Mouse (Mus musculus) stomach, embryonic 14.5 days (tissue): Measurements from ENCODE around the gene Tsc2. TPM values are rescaled to one million over a fixed set of nuclear protein-coding genes. Genes with fewer than 3 reads are reported as not detected.

Source experiments
- ATAC-seq: fragments of 200-750 bp; cut with Nextera tagmentation; 2 replicates; pipeline ENCODE4 v1.8.0; 2017; ENCODE audit warnings: low read depth, moderate TSS enrichment; ENCODE audit not compliant: insufficient number of reproducible peaks, insufficient read depth, low FRiP score
- H3K27ac ChIP-seq: fragments of 300-500 bp; sonication (generic); 2 replicates; pipeline ENCODE4 v1.5.1; 2014; ENCODE audit warnings: mild to moderate bottlenecking, low read length, moderate library complexity, mixed read lengths
- H3K27me3 ChIP-seq: fragments of 300-500 bp; sonication (generic); 2 replicates; pipeline ENCODE4 v1.6.1; 2014; ENCODE audit warnings: low read length, control low read depth, mixed read lengths; ENCODE audit not compliant: control insufficient read depth, insufficient read depth
- H3K36me3 ChIP-seq: fragments of 300-500 bp; sonication (generic); 2 replicates; pipeline ENCODE4 v1.6.1; 2014; ENCODE audit warnings: mild to moderate bottlenecking, control low read depth, low read length, moderate library complexity, mixed read lengths; ENCODE audit not compliant: control insufficient read depth, insufficient read depth
- H3K4me1 ChIP-seq: fragments of 300-500 bp; sonication (generic); 2 replicates; pipeline ENCODE4 v1.6.1; 2014; ENCODE audit warnings: low read length, control low read depth, mixed read lengths; ENCODE audit not compliant: control insufficient read depth, insufficient read depth
- H3K4me2 ChIP-seq: fragments of 300-500 bp; sonication (generic); replicated peaks from 2 replicates; pipeline ENCODE4 v1.6.1; 2014; ENCODE audit warnings: low read depth, low read length, control low read depth
- H3K4me3 ChIP-seq: fragments of 300-500 bp; sonication (generic); 2 replicates; pipeline ENCODE4 v1.5.1; 2014; ENCODE audit warnings: low read depth, low read length, control low read depth
- H3K9ac ChIP-seq: fragments of 300-500 bp; sonication (generic); replicated peaks from 2 replicates; pipeline ENCODE4 v1.6.1; 2014; ENCODE audit warnings: low read depth, mild to moderate bottlenecking, control low read depth, low read length, moderate library complexity, mixed read lengths
- H3K9me3 ChIP-seq: fragments of 300-500 bp; sonication (generic); 2 replicates; pipeline ENCODE4 v1.6.1; 2016; ENCODE audit warnings: low read depth, low read length, control low read depth; ENCODE audit not compliant: control insufficient read depth
- WGBS: fragments of 180-500 bp; shearing (Covaris S2); extraction: QIAGEN DNeasy Blood & Tissue Kit; methylation state at CpG from one replicate; pipeline ENCODE4 v1.1.7; 2014; 5-methylcytosine and 5-hydroxymethylcytosine counted together
- polyA plus RNA-seq: library from polyadenylated mRNA; unstranded; fragments of >200 nt; fragmentation: Nextera tagmentation; extraction: Ambion mirVana; gene quantifications from 2 replicates; pipeline ENCODE4 v1.2.1, GENCODE M21; 2014

The Tsc2 gene
- polyA plus RNA-seq, 1 experiment from 2014 or later, result 57.7 TPM

DNA sequence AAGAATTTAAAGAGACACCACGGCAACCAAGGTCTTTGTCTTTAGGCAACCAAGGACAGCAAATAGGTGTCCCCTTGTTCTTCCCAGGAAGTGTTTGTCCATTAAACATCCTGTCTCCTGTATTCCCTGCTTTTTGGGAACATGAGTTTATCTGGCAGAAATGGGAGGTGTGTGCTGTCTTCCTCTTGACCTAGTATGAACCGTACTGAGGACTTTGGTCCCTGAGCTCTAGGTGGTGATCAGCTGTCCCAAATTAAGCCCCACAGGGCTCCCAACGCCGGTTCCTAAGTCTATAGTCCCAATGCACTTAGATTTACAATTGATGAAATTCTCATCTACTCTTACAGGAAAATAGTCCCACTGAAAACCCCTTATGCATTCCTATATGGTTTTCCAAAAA lies 18.3 kb upstream of the Tsc2 start:
- H3K4me3 ChIP-seq, result 0 out of 2 replicates have a peak overlapping the region, but pooled peaks have one; percentile 72

DNA sequence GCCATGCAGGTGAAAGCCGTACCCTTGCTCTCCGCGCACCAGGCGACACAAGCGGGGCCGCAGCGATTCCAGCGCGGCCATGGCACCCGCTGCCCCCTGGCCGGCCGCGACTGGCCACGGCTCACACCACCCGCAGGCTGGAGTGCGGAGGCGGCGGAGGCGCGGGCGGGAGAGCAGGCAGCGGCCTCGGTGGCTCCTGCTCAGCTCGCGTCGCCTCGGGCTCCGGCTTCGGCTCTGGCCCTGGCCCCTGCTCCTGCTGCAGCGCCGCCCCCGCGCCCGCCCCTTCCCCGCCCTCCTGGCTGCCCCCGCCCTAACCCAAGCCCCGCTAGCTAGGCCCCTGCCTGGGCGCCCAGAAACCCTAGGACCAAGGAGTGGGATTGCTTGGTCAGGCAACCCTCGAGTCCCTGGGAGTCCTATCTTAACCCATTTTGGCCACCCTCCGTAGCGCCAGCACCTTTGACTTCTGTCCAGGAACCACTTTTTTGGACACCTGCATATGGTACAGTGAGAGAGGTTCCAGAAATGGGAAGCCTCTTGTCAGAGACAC lies 17.7 kb upstream of the Tsc2 start, which contains the start of gene Slc9a3r2:
Gene Slc9a3r2, minus strand, starts transcription at position 258 of the 547 bp plus-strand sequence.
- Histone ChIP-seq H3K27ac (peak within 1 kb of the TSS; percentile 55; the same call in 1 of the 2 replicates), H3K4me1 (peaks cover 17% of the 10 kb centered on the region; the same call in 1 of the 2 replicates), H3K9ac (peak within 1 kb of the TSS; percentile 74), H3K4me2 (peak within 1 kb of the TSS; percentile 97), H3K4me3 (peak within 1 kb of the TSS; percentile 72), H3K36me3 (peaks cover 3% of the 10 kb centered on the region; the same call in 1 of the 2 replicates), H3K27me3 (no peaks in the 10 kb centered on the region), H3K9me3 (no peaks in the 10 kb centered on the region)
- peak; percentile 64 for ATAC-seq
- WGBS, result under 1% methylated on average over 30 of the region's 41 CpGs

More for the DNA sequence above, 18.3 kb upstream of the Tsc2 start:
- Histone ChIP-seq H3K27ac (no peak overlapping the region), H3K27me3 (no peaks in the 10 kb centered on the region), H3K4me2 (peak overlapping the region; percentile 97; the same call in 1 of the 2 replicates), H3K4me1 (peaks cover 13% of the 10 kb centered on the region; the same call in 1 of the 2 replicates), H3K36me3 (peaks cover 3% of the 10 kb centered on the region; the same call in 1 of the 2 replicates), H3K9ac (0 out of 2 replicates have a peak overlapping the region, but pooled peaks have one; percentile 74), H3K9me3 (no peaks in the 10 kb centered on the region)
- 85% methylated on average over 4 of the region's 4 CpGs for WGBS
- no peak for ATAC-seq

DNA sequence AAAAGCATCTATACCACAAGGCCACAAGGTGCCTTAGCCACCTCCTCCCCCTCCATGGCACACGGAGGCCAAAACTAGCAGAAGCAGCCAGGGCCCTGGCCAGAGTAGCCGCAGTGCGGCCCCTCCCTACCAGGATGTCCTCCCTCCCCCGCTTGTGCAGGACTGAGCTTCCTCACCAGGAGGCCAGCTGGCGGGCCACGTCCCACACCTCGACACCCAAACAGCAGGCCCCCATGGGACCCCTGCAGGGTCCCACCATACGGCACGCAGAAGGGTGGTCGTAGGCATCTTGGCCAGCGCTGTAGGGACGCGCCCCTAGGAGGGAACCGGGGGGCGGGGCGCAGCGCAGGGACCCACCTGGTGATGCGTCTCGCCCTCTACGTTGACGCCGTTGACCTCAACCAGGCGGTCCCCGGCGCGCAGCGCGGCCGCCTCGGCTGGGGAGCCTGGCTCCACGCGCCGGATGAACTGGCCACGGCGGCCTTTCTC lies 17.2 kb upstream of the Tsc2 start:
- peaks cover 3% of the 10 kb centered on the region; the same call in 1 of the 2 replicates for H3K36me3 ChIP-seq
- peak; percentile 16; the same call in 1 of the 2 replicates for ATAC-seq
- H3K4me2 ChIP-seq, result peak overlapping the region; percentile 97
- H3K4me1 ChIP-seq, result peaks cover 22% of the 10 kb centered on the region
- H3K27me3 ChIP-seq, result no peaks in the 10 kb centered on the region
- WGBS, result under 1% methylated on average over 35 of the region's 35 CpGs
- H3K9me3 ChIP-seq, result no peaks in the 10 kb centered on the region
- H3K27ac ChIP-seq, result peak overlapping the region; percentile 55; the same call in 1 of the 2 replicates
- peak overlapping the region; percentile 72 for H3K4me3 ChIP-seq
- H3K9ac ChIP-seq, result peak overlapping the region; percentile 74

DNA sequence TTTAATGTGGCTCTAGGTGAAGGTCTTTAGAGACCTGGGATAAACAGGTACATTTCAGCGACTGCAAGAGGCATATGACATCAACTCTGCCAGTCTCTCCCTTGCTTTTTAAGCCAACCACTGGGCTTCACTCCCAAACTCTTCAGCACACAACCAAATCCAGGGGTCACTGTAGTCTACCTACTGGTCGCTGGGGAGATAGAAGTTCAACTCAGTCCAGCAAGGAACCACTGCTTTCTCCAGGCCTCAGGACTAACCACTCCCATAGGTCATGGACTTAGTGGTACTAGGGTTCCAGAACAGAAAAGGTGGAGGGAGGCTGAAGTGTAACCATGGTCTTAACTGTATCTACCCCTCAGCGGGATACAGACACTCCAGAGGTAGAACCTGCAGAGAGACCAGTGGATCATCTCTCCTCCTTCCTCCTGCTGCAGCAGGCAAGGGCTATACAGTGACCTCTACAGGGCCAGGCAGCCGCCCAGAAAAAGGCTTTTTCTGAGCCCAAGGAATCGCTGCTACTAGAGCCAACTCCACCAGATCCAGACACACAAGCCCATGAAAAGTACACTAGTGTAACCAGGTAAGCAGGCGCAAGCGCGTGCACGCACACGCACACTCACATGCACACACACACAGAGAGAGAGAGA lies 16.4 kb upstream of the Tsc2 start:
- Histone ChIP-seq H3K27me3 (no peaks in the 10 kb centered on the region), H3K9ac (no peak overlapping the region), H3K4me2 (peak overlapping the region; percentile 97), H3K9me3 (no peaks in the 10 kb centered on the region), H3K4me3 (peak overlapping the region; percentile 72), H3K4me1 (peaks cover 30% of the 10 kb centered on the region), H3K36me3 (peaks cover 3% of the 10 kb centered on the region; the same call in 1 of the 2 replicates), H3K27ac (no peak overlapping the region)
- no peak for ATAC-seq
- 76% methylated on average over 10 of the region's 10 CpGs for WGBS

DNA sequence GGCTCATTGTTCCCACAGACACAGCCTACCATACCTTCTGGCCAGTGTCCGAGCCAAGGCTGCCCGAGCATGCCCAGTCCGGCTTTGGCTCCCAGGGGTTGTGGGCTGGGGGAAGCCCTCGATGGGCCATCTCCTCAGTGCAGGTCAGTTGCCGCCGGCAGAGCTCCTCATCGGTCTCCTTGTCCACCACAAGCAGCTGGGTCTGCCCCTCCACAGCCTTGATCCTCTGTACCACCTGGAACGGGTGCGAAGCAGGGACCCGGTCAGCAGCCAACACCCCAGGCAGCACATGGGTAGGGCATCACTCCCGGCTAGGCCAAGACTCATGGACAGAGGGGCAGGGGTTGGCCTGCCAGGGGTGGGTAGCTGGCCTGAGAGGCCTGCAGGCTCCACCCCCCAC lies 15.1 kb upstream of the Tsc2 start:
- Histone ChIP-seq H3K27me3 (no peaks in the 10 kb centered on the region), H3K9me3 (no peaks in the 10 kb centered on the region), H3K27ac (no peak overlapping the region), H3K4me1 (peaks cover 32% of the 10 kb centered on the region), H3K36me3 (peaks cover 3% of the 10 kb centered on the region; the same call in 1 of the 2 replicates), H3K9ac (no peak overlapping the region), H3K4me3 (no peak overlapping the region), H3K4me2 (0 out of 2 replicates have a peak overlapping the region, but pooled peaks have one; percentile 14)
- 83% methylated on average over 11 of the region's 11 CpGs for WGBS
- no peak for ATAC-seq

DNA sequence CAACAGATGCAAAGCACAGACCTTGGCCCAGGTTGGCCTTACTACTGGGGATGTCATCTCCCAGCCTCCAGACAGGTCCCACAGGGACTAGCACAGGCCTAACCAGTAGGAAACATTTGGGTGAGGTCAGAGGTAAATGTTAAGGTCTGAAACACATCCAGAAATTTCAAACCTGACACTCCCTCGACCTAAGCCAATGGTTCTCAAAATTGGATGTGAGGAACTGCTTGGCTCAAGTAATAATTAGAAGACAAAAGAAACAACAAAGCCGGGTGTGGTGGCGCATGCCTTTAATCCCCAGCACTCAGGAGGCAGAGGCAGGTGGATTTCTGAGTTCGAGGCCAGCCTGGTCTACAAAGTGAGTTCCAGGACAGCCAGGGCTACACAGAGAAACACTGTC lies 14.0 kb upstream of the Tsc2 start:
- peaks cover 3% of the 10 kb centered on the region; the same call in 1 of the 2 replicates for H3K36me3 ChIP-seq
- no peak overlapping the region for H3K4me3 ChIP-seq

DNA sequence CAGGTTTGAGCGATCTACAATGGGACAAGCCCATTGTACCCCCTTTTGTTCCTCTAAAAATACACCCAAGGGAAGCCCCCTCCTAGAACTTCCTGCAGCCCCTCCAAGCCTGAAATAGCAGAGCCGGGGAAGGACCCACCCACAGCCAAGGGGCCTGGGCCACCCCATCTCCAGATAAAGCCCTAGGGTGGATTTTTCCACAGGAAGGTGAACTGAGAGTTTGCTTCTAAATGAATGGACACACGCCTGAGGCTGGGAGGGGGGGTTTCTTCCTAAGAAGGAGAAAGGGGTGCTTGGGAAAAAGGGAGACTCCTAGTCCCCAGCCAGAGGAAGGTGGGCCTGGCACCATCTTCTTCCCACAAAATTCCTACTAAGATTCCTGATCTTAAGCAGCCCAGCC lies 13.5 kb upstream of the Tsc2 start:
- 76% methylated on average over 3 of the region's 3 CpGs for WGBS
- Histone ChIP-seq H3K4me1 (peaks cover 32% of the 10 kb centered on the region), H3K27ac (peak overlapping the region; percentile 80)

More for the DNA sequence above, 14.0 kb upstream of the Tsc2 start:
- H3K4me1 ChIP-seq, result peaks cover 32% of the 10 kb centered on the region
- H3K9ac ChIP-seq, result no peak overlapping the region
- H3K4me2 ChIP-seq, result no peak overlapping the region
- H3K9me3 ChIP-seq, result no peaks in the 10 kb centered on the region
- H3K27ac ChIP-seq, result no peak overlapping the region
- ATAC-seq, result no peak
- H3K27me3 ChIP-seq, result no peaks in the 10 kb centered on the region
- WGBS, result 87% methylated on average over 4 of the region's 4 CpGs

DNA sequence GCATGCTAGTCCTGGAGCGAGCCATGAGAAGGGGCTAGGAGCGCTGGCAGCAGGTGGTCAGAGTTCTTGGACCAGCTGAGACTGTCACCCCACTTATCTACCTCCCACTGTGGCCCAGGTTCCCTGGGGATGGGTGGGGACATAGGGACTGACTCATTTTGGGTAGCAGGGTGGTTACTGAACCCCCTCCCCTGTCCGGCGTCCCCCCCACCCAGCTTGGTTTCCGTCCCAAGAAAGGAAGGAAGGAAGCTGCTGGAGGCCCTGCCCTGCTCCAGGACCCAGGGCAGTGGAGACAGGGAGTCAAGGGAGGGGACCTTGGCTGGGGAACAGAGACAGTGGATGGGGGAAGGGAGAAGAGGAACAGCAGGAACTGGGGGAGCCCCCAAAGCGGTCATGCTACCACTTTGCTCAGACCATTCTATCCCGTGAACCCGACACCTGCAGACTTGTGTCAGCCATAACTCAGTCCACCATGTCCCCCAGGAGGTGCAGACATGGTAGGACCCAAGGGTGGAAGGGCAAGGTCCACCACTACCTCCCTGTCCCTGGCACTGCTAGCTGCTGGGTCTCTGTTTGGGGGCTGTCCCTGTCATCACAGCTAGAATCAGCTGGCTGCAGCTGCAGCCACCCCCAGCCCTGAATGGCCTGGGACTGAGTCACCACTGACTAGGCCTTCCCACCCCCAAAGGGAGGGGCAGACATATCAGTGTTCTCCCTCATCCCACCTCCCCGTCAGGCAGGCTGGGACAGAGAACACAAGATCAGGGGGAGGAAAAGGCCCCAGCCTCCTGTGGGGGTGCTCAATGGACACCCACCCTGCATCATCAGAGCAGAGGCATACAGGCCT lies 12.7 kb upstream of the Tsc2 start:
- no peak for ATAC-seq
- H3K4me2 ChIP-seq, result no peak overlapping the region

More for the DNA sequence above, 13.5 kb upstream of the Tsc2 start:
- Histone ChIP-seq H3K9me3 (no peaks in the 10 kb centered on the region), H3K36me3 (peaks cover 3% of the 10 kb centered on the region; the same call in 1 of the 2 replicates), H3K4me2 (no peak overlapping the region), H3K27me3 (no peaks in the 10 kb centered on the region), H3K4me3 (no peak overlapping the region), H3K9ac (no peak overlapping the region)
- ATAC-seq, result no peak

More for the DNA sequence above, 12.7 kb upstream of the Tsc2 start:
- Histone ChIP-seq H3K9ac (peak overlapping the region; percentile 14; the same call in 1 of the 2 replicates), H3K36me3 (peaks cover 3% of the 10 kb centered on the region; the same call in 1 of the 2 replicates), H3K27ac (peak overlapping the region; percentile 80), H3K4me1 (peaks cover 29% of the 10 kb centered on the region), H3K9me3 (no peaks in the 10 kb centered on the region), H3K4me3 (no peak overlapping the region), H3K27me3 (no peaks in the 10 kb centered on the region)
- WGBS, result 75% methylated on average over 9 of the region's 9 CpGs
